ENCODE assay signal across 7 mouse cellular contexts in the genomic region with DNA sequence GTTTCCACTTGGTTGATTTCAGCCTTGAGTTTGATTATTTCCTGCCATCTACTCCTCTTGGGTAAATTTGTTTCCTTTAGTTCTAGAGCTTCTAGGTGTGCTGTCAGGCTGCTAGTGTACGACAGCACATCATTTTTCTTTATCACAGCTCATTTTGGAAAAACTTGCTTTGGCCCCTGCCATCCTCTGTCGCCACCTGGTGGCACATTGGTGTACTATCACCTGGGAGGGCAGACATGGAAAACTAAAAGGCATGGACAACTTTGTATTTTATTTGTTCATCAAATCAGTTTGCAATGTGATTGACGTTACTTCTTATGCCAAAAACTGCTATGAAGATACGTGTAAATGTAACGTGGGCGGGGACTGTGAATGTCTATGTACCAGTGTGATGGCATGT. TPM values are rescaled to one million over a fixed set of nuclear protein-coding genes. Genes with fewer than 3 reads are reported as not detected.
DNase-seq lines count a peak whose midpoint lies in the region; TF ChIP-seq lines count a peak whose summit lies in the region.

No protein-coding gene starts in this region.

- intact Hi-C loops in left cerebral cortex, postnatal 25 days (cut with DNase I): loop anchor here (1.0 to 10.0 kb wide), 3 partner anchors 68 to 342 kb away; no protein-coding TSS in a partner anchor

- no peaks in the 10 kb centered on the region for H3K4me1 ChIP-seq in CH12.LX (ENCODE audit: control insufficient read depth in 1 of 2, insufficient read depth in 2 of 2)

- no peak overlapping the region for H3K9ac ChIP-seq in CH12.LX (ENCODE audit: insufficient read depth, low read depth)

- TF ChIP-seq POLR2A in CH12.LX (IDR thresholded peaks at IDR 0.05; ENCODE audit: low read depth, low read length): no peak

- no peak for TF ChIP-seq EP300 in CH12.LX (IDR thresholded peaks at IDR 0.05; ENCODE audit: low read length)

- no peak overlapping the region for H3K27ac ChIP-seq in CH12.LX (ENCODE audit: insufficient read depth, low read depth)

- peak; percentile 87 to 93 for TF ChIP-seq CTCF in CH12.LX (conservative IDR thresholded peaks at IDR 0.05 in 1 of 2, IDR thresholded peaks at IDR 0.05 in 1 of 2; ENCODE audit: low read depth in 2 of 2, low read length in 2 of 2)

- no peaks in the 10 kb centered on the region for H3K79me2 ChIP-seq in CH12.LX (replicated peaks; ENCODE audit: control insufficient read depth, extremely low read depth, insufficient read depth, poor library complexity, severe bottlenecking)

- H3K9me3 ChIP-seq in CH12.LX (replicated peaks; ENCODE audit: low read length): no peaks in the 10 kb centered on the region

- H3K4me3 ChIP-seq in CH12.LX (replicated peaks in 1 of 3; ENCODE audit: low read depth in 2 of 3, low read length in 2 of 3, poor library complexity in 1 of 3): no peak overlapping the region

- DNase-seq in layer of hippocampus, adult 11-12 months (ENCODE audit: low spot score): peak; percentile 26
- no peak for DNase-seq in layer of hippocampus, adult 8-10 months (ENCODE audit: low spot score in 2 of 2)
- peak; percentile 53 for DNase-seq in CH12.LX (ENCODE audit: extremely low read depth)
- peak; percentile 33 for DNase-seq in adrenal gland, adult 2 months
- peak; percentile 16 for DNase-seq in embryo, embryonic 11.5 days (ENCODE audit: low read depth, low spot score)
- peak; percentile 18 to 22 for DNase-seq in left cerebral cortex, postnatal 25 days (ENCODE audit: low spot score in 2 of 2)
- peak; percentile 12 to 64 for DNase-seq in right cerebral cortex, adult 2 months (ENCODE audit: low spot score in 2 of 2)

- H3K36me3 ChIP-seq in CH12.LX (replicated peaks in 1 of 2; ENCODE audit: control insufficient read depth in 1 of 2, insufficient read depth in 1 of 2, low read length in 1 of 2): no peaks in the 10 kb centered on the region

- dilution Hi-C loops in CH12.LX (cut with MboI; ENCODE audit: extremely low pct_ligation_motif_present, extremely low pct_unique_long_range_greater_than_20kb, low sequenced_read_pairs): no loop called here

- TF ChIP-seq RAD21 in CH12.LX (IDR thresholded peaks at IDR 0.05; ENCODE audit: low read depth, low read length): peak; percentile 88

- H3K4me2 ChIP-seq in CH12.LX (ENCODE audit: insufficient read depth, low read depth, poor library complexity, severe bottlenecking): no peak overlapping the region

- in situ Hi-C loops in CH12.LX (cut with MboI; ENCODE audit: low pct_ligation_motif_present, low pct_unique_long_range_greater_than_20kb, low sequenced_read_pairs): loop anchor here (25.0 kb wide), 1 partner anchor 783 kb away; no protein-coding TSS in a partner anchor

- no peaks in the 10 kb centered on the region for H3K27me3 ChIP-seq in CH12.LX (replicated peaks)

TF ChIP-seq in CH12.LX, 34 proteins besides CTCF, POLR2A, EP300 and RAD21:
- TF ChIP-seq ZC3H11A (IDR thresholded peaks at IDR 0.05; ENCODE audit: low read depth, low read length) (peak; percentile 81), MXI1 (IDR thresholded peaks at IDR 0.05; ENCODE audit: low read depth, low read length) (no peak), CHD2 (IDR thresholded peaks at IDR 0.05; ENCODE audit: low read length) (no peak), HCFC1 (IDR thresholded peaks at IDR 0.05; ENCODE audit: low read depth, low read length) (no peak), E2F4 (IDR thresholded peaks at IDR 0.05; ENCODE audit: insufficient replicate concordance, low read depth, low read length) (no peak), GABPA (IDR thresholded peaks at IDR 0.05; ENCODE audit: insufficient replicate concordance, low read depth, low read length) (no peak), MAFK (IDR thresholded peaks at IDR 0.05; ENCODE audit: insufficient replicate concordance, low read length) (no peak), KAT2A (IDR thresholded peaks at IDR 0.05; ENCODE audit: insufficient replicate concordance, low read length) (no peak), MEF2A (IDR thresholded peaks at IDR 0.05; ENCODE audit: borderline replicate concordance, low read depth, low read length) (no peak), ZNF384 (IDR thresholded peaks at IDR 0.05; ENCODE audit: low read depth, low read length) (no peak), POLR2AphosphoS2 (IDR thresholded peaks at IDR 0.05; ENCODE audit: low read depth, low read length) (no peak), SMC3 (IDR thresholded peaks at IDR 0.05; ENCODE audit: low read depth, low read length) (peak; percentile 95), ZKSCAN1 (IDR thresholded peaks at IDR 0.05; ENCODE audit: borderline replicate concordance, low read depth, low read length) (no peak), ZMIZ1 (IDR thresholded peaks at IDR 0.05; ENCODE audit: low read depth, low read length) (no peak), USF1 (IDR thresholded peaks at IDR 0.05; ENCODE audit: low read depth, low read length) (no peak), CHD1 (IDR thresholded peaks at IDR 0.05; ENCODE audit: low read depth, low read length) (no peak), BHLHE40 (IDR thresholded peaks at IDR 0.05; ENCODE audit: low read depth, low read length) (no peak)

RNA-seq across cellular contexts. Expression of gene Perp, which starts 59.3 kb away (rescaled TPM):
- 1 to 10 TPM; 4.0 to 4.6 (median 4.1) TPM for total RNA-seq in layer of hippocampus, adult 8-10 months (2022)
- total RNA-seq in CH12.LX (2012; rRNA removed) (0.38 and 0.51 TPM in 2 replicates), CH12.LX (2014; rRNA removed) (not detected in 2 replicates)
- 0.16 TPM in 1 of 2 replicates, not detected in the other for polyA plus RNA-seq in CH12.LX (2012; ENCODE audit: insufficient read length, low read depth)
- total RNA-seq in adrenal gland, adult 2 months (2021): 1 to 10 TPM; 3.0 to 3.6 TPM
- 6.0 and 8.0 TPM in 2 replicates for polyA plus RNA-seq in adrenal gland, adult 2 months (2012; rRNA removed)
- 1 to 10 TPM; 4.4 to 5.3 TPM for total RNA-seq in left cerebral cortex, postnatal 25 days (2021)

Comparison
In these comparisons a context has a peak if more than half of its experiments do, and no peak if none do; other contexts are left out.
1. DNase-seq: peak in layer of hippocampus, adult 11-12 months (single experiment), CH12.LX (single experiment), adrenal gland, adult 2 months (single experiment), embryo, embryonic 11.5 days (single experiment), left cerebral cortex, postnatal 25 days (2 of 2) and right cerebral cortex, adult 2 months (2 of 2); none in layer of hippocampus, adult 8-10 months (0 of 2).